Mouse (Mus musculus) stomach, postnatal 0 days (tissue): ENCODE results near the gene Cttn. TPM values are rescaled to one million over a fixed set of nuclear protein-coding genes. Genes with fewer than 3 reads are reported as not detected.
A peak's percentile ranks its signal among the peaks of the same experiment; 100 is the strongest.

Experiments
- ATAC-seq: fragments of 200-750 bp; cut with Nextera tagmentation; 2 replicates; pipeline ENCODE4 v1.8.0; 2017; ENCODE audit not compliant: low FRiP score, low TSS enrichment
- DNase-seq: peaks from one replicate; pipeline ENCODE4 v3.0.0-alpha.2; 2016; ENCODE audit warnings: low spot score
- H3K27ac ChIP-seq: fragments of 300-500 bp; sonication (generic); replicated peaks from 2 replicates; pipeline ENCODE4 v1.5.1; 2014; ENCODE audit warnings: mild to moderate bottlenecking, control low read depth
- H3K27me3 ChIP-seq: fragments of 300-500 bp; sonication (generic); 2 replicates; pipeline ENCODE4 v1.6.1; 2014; ENCODE audit warnings: low read length; ENCODE audit not compliant: control insufficient read depth, insufficient read depth
- H3K36me3 ChIP-seq: fragments of 300-500 bp; sonication (generic); 2 replicates; pipeline ENCODE4 v1.6.1; 2014; ENCODE audit warnings: low read length, mixed read lengths; ENCODE audit not compliant: control insufficient read depth, insufficient read depth
- H3K4me1 ChIP-seq: fragments of 300-500 bp; sonication (generic); replicated peaks from 2 replicates; pipeline ENCODE4 v1.6.1; 2014; ENCODE audit warnings: antibody characterized with exemption; ENCODE audit not compliant: control insufficient read depth, insufficient read depth
- H3K4me2 ChIP-seq: fragments of 300-500 bp; sonication (generic); replicated peaks from 2 replicates; pipeline ENCODE4 v1.6.1; 2014; ENCODE audit warnings: low read depth, mild to moderate bottlenecking, control low read depth, moderate library complexity
- H3K4me3 ChIP-seq: fragments of 300-500 bp; sonication (generic); 2 replicates; pipeline ENCODE4 v1.5.1; 2014; ENCODE audit warnings: low read depth, low read length, control low read depth
- H3K9ac ChIP-seq: fragments of 300-500 bp; sonication (generic); 2 replicates; pipeline ENCODE4 v1.6.1; 2014; ENCODE audit warnings: mild to moderate bottlenecking, low read length, control low read depth, mixed read lengths
- H3K9me3 ChIP-seq: fragments of 300-500 bp; sonication (generic); 2 replicates; pipeline ENCODE4 v1.6.1; 2016; ENCODE audit warnings: low read length; ENCODE audit not compliant: control insufficient read depth
- CTCF ChIP-seq: IDR thresholded peaks from 2 replicates; pipeline ENCODE4 v1.5.1; 2016; ENCODE audit warnings: antibody characterized with exemption, low read depth, mild to moderate bottlenecking, moderate library complexity
- EP300 ChIP-seq: optimal IDR thresholded peaks from 2 replicates; pipeline ENCODE3; 2016; ENCODE audit warnings: antibody characterized with exemption
- WGBS: fragments of 180-500 bp; shearing (Covaris S2); extraction: QIAGEN DNeasy Blood & Tissue Kit; methylation state at CpG from one replicate; pipeline ENCODE4 v1.1.7; 2014; 5-methylcytosine and 5-hydroxymethylcytosine counted together
- polyA plus RNA-seq: library from polyadenylated mRNA; unstranded; fragments of >200 nt; fragmentation: Nextera tagmentation; extraction: Ambion mirVana; gene quantifications from 2 replicates; pipeline ENCODE4 v1.2.1, GENCODE M21; 2015

The Cttn gene
- 137 and 141 TPM in 2 replicates for polyA plus RNA-seq

- H3K4me3 ChIP-seq: peak within 1 kb of the TSS; percentile 90
- no peaks in the 10 kb centered on the region for H3K9me3 ChIP-seq
- H3K9ac ChIP-seq: peak within 1 kb of the TSS; percentile 98
- peak within 1 kb of the TSS; percentile 98 for H3K27ac ChIP-seq
- H3K27me3 ChIP-seq: no peaks in the 10 kb centered on the region
- DNase-seq (peak; percentile 96), ATAC-seq (peak; percentile 94)
- no peaks in the 10 kb centered on the region for H3K4me1 ChIP-seq
- WGBS: 2% methylated on average over 29 of the region's 30 CpGs
- no peak for TF ChIP-seq CTCF
- TF ChIP-seq EP300: no peak
- 0 out of 2 replicates have a peak, but pooled peaks cover 2% of the 10 kb centered on the region for H3K36me3 ChIP-seq
- H3K4me2 ChIP-seq: peak within 1 kb of the TSS; percentile 77
These were observed at the start of gene Cttn for GRCm38 (mm10) chr7:144470545-144471059. TSS of gene Cttn (minus strand) at chr7:144471009.

- H3K27ac ChIP-seq: no peak overlapping the region
- WGBS: 95% methylated on average over 5 of the region's 5 CpGs
- DNase-seq (no peak), ATAC-seq (no peak)
- no peaks in the 10 kb centered on the region for H3K9me3 ChIP-seq
- no peaks in the 10 kb centered on the region for H3K4me1 ChIP-seq
- H3K36me3 ChIP-seq: peaks cover 10% of the 10 kb centered on the region; the same call in 1 of the 2 replicates
- no peaks in the 10 kb centered on the region for H3K27me3 ChIP-seq
- H3K4me2 ChIP-seq: no peak overlapping the region
- no peak overlapping the region for H3K4me3 ChIP-seq
- no peak overlapping the region for H3K9ac ChIP-seq
- TF ChIP-seq CTCF (no peak), EP300 (no peak)
These were observed 49.0 kb upstream of the Cttn start for GRCm38 (mm10) chr7:144519852-144520251.

GRCm38 (mm10) chr7:144516711-144517110 is 45.9 kb upstream of the Cttn start:
- Histone ChIP-seq H3K4me2 (no peak overlapping the region), H3K36me3 (peaks cover 29% of the 10 kb centered on the region), H3K4me3 (no peak overlapping the region), H3K4me1 (no peaks in the 10 kb centered on the region), H3K9me3 (no peaks in the 10 kb centered on the region), H3K9ac (no peak overlapping the region), H3K27ac (no peak overlapping the region), H3K27me3 (no peaks in the 10 kb centered on the region)
- ATAC-seq (no peak), DNase-seq (no peak)
- 73% methylated on average over 5 of the region's 5 CpGs for WGBS
- no peak for TF ChIP-seq EP300
- TF ChIP-seq CTCF: no peak

GRCm38 (mm10) chr7:144509090-144509489 is 38.3 kb upstream of the Cttn start:
- 92% methylated on average over 4 of the region's 4 CpGs for WGBS
- no peaks in the 10 kb centered on the region for H3K27me3 ChIP-seq
- no peak overlapping the region for H3K4me2 ChIP-seq
- H3K27ac ChIP-seq: no peak overlapping the region
- TF ChIP-seq CTCF: no peak
- TF ChIP-seq EP300: no peak
- H3K9me3 ChIP-seq: no peaks in the 10 kb centered on the region
- peaks cover 34% of the 10 kb centered on the region for H3K36me3 ChIP-seq
- H3K4me1 ChIP-seq: no peaks in the 10 kb centered on the region
- H3K9ac ChIP-seq: no peak overlapping the region
- no peak overlapping the region for H3K4me3 ChIP-seq
- ATAC-seq (no peak), DNase-seq (no peak)

- Histone ChIP-seq H3K4me2 (no peak overlapping the region), H3K36me3 (peaks cover 30% of the 10 kb centered on the region), H3K27me3 (no peaks in the 10 kb centered on the region), H3K4me1 (no peaks in the 10 kb centered on the region), H3K9ac (no peak overlapping the region), H3K4me3 (no peak overlapping the region), H3K27ac (no peak overlapping the region), H3K9me3 (no peaks in the 10 kb centered on the region)
- no peak for ATAC-seq
- TF ChIP-seq EP300: no peak
- TF ChIP-seq CTCF: no peak
- WGBS: 81% methylated on average over 1 of the region's 1 CpGs
- DNase-seq: no peak
These were observed 36.0 kb upstream of the Cttn start for GRCm38 (mm10) chr7:144506807-144507206.

GRCm38 (mm10) chr7:144503959-144504358 is 33.1 kb upstream of the Cttn start:
- Histone ChIP-seq H3K4me1 (no peaks in the 10 kb centered on the region), H3K4me2 (no peak overlapping the region), H3K36me3 (peaks cover 22% of the 10 kb centered on the region), H3K27ac (no peak overlapping the region), H3K27me3 (no peaks in the 10 kb centered on the region), H3K4me3 (no peak overlapping the region), H3K9me3 (no peaks in the 10 kb centered on the region), H3K9ac (0 out of 2 replicates have a peak overlapping the region, but pooled peaks have one; percentile 31)
- TF ChIP-seq EP300: no peak
- TF ChIP-seq CTCF: no peak
- DNase-seq (no peak), ATAC-seq (no peak)
- WGBS: 91% methylated on average over 4 of the region's 4 CpGs
